Mouse (Mus musculus) embryonic fibroblast, embryonic 13.5 days (primary cell): Measurements from ENCODE around the gene Ddx42. TPM values are rescaled to one million over a fixed set of nuclear protein-coding genes. Genes with fewer than 3 reads are reported as not detected.

Experiments
- H3K27ac ChIP-seq: 2 replicates; pipeline ENCODE4 v1.5.1; 2012; ENCODE audit warnings: low read length, control low read depth, inconsistent platforms; ENCODE audit not compliant: insufficient read depth
- H3K4me1 ChIP-seq: 2 replicates; pipeline ENCODE4 v1.6.1; 2011; ENCODE audit warnings: low read length; ENCODE audit not compliant: control insufficient read depth, insufficient read depth
- H3K4me3 ChIP-seq: 2 replicates; pipeline ENCODE4 v1.5.1; 2011; ENCODE audit warnings: mild to moderate bottlenecking, control low read depth, low read length; ENCODE audit not compliant: insufficient read depth
- CTCF ChIP-seq: IDR thresholded peaks from 2 replicates; pipeline ENCODE4 v1.5.1; 2011; ENCODE audit warnings: mild to moderate bottlenecking, control low read depth, low read length, moderate library complexity, borderline replicate concordance; ENCODE audit not compliant: insufficient read depth
- POLR2A ChIP-seq: IDR thresholded peaks from 2 replicates; pipeline ENCODE4 v1.6.1; 2011; ENCODE audit warnings: low read depth, mild to moderate bottlenecking, control low read depth, low read length, moderate library complexity
- polyA plus RNA-seq: library from polyadenylated mRNA; stranded (reverse); fragments of >200 nt; gene quantifications from 2 replicates; pipeline ENCODE4 v1.2.4, GENCODE M21; 2011; ENCODE audit warnings: low read depth; ENCODE audit not compliant: missing spikeins, insufficient read length

The Ddx42 gene
- polyA plus RNA-seq, 1 experiment: 58.3 TPM

GRCm38 (mm10) chr11:106273811-106274210 is 57.1 kb downstream of the Ddx42 start:
- Histone ChIP-seq H3K27ac (no peak overlapping the region), H3K4me1 (peaks cover 5% of the 10 kb centered on the region; the same call in 1 of the 2 replicates), H3K4me3 (0 out of 2 replicates have a peak overlapping the region, but pooled peaks have one; percentile 27)
- TF ChIP-seq CTCF (no peak), POLR2A (no peak)

- H3K4me1 ChIP-seq: 0 out of 2 replicates have a peak, but pooled peaks cover 3% of the 10 kb centered on the region
These were observed 57.6 kb downstream of the Ddx42 start for GRCm38 (mm10) chr11:106274374-106274773.

GRCm38 (mm10) chr11:106274971-106275411 is 58.3 kb downstream of the Ddx42 start:
- no peak for TF ChIP-seq CTCF
- TF ChIP-seq POLR2A: no peak
- Histone ChIP-seq H3K27ac (no peak overlapping the region), H3K4me3 (no peak overlapping the region), H3K4me1 (0 out of 2 replicates have a peak, but pooled peaks cover 3% of the 10 kb centered on the region)

More at GRCm38 (mm10) chr11:106274374-106274773, 57.6 kb downstream of the Ddx42 start:
- Histone ChIP-seq H3K27ac (no peak overlapping the region), H3K4me3 (no peak overlapping the region)
- TF ChIP-seq CTCF: no peak
- no peak for TF ChIP-seq POLR2A

GRCm38 (mm10) chr11:106276454-106276853 is 59.7 kb downstream of the Ddx42 start, which contains the start of gene Tcam1:
Gene Tcam1 (plus strand): TSS chr11:106276672.
- Histone ChIP-seq H3K27ac (no peak within 1 kb of the TSS), H3K4me1 (no peaks in the 10 kb centered on the region), H3K4me3 (no peak within 1 kb of the TSS)
- TF ChIP-seq POLR2A (0 out of 2 replicates have a peak, but pooled peaks have one; percentile 38), CTCF (peak; percentile 92)

GRCm38 (mm10) chr11:106282452-106282851 is 65.7 kb downstream of the Ddx42 start:
- Histone ChIP-seq H3K4me3 (no peak overlapping the region), H3K27ac (no peak overlapping the region), H3K4me1 (0 out of 2 replicates have a peak, but pooled peaks cover 2% of the 10 kb centered on the region)
- TF ChIP-seq CTCF (no peak), POLR2A (no peak)

GRCm38 (mm10) chr11:106283371-106283770 is 66.6 kb downstream of the Ddx42 start:
- TF ChIP-seq CTCF (no peak), POLR2A (no peak)
- Histone ChIP-seq H3K4me3 (no peak overlapping the region), H3K27ac (no peak overlapping the region), H3K4me1 (0 out of 2 replicates have a peak, but pooled peaks cover 2% of the 10 kb centered on the region)

- no peak overlapping the region for H3K27ac ChIP-seq
- TF ChIP-seq CTCF: no peak
- no peak for TF ChIP-seq POLR2A
These were observed 67.4 kb downstream of the Ddx42 start for GRCm38 (mm10) chr11:106284126-106284525.

GRCm38 (mm10) chr11:106286206-106286605 is 69.5 kb downstream of the Ddx42 start:
- H3K4me3 ChIP-seq: no peak overlapping the region
- no peak overlapping the region for H3K27ac ChIP-seq
- TF ChIP-seq CTCF: no peak
- no peak for TF ChIP-seq POLR2A
- H3K4me1 ChIP-seq: 0 out of 2 replicates have a peak, but pooled peaks cover 2% of the 10 kb centered on the region

More at GRCm38 (mm10) chr11:106284126-106284525, 67.4 kb downstream of the Ddx42 start:
- Histone ChIP-seq H3K4me1 (0 out of 2 replicates have a peak, but pooled peaks cover 2% of the 10 kb centered on the region), H3K4me3 (no peak overlapping the region)

- H3K27ac ChIP-seq: peak overlapping the region; percentile 60
- no peak for TF ChIP-seq CTCF
- no peak overlapping the region for H3K4me3 ChIP-seq
- 0 out of 2 replicates have a peak, but pooled peaks cover 2% of the 10 kb centered on the region for H3K4me1 ChIP-seq
These were observed 70.3 kb downstream of the Ddx42 start for GRCm38 (mm10) chr11:106286987-106287386.

GRCm38 (mm10) chr11:106289369-106289768 is 72.6 kb downstream of the Ddx42 start:
- Histone ChIP-seq H3K27ac (no peak overlapping the region), H3K4me1 (0 out of 2 replicates have a peak, but pooled peaks cover 2% of the 10 kb centered on the region), H3K4me3 (no peak overlapping the region)
- TF ChIP-seq CTCF (no peak), POLR2A (no peak)

- 0 out of 2 replicates have a peak, but pooled peaks cover 2% of the 10 kb centered on the region for H3K4me1 ChIP-seq
These were observed 73.7 kb downstream of the Ddx42 start for GRCm38 (mm10) chr11:106290376-106290775.

More at GRCm38 (mm10) chr11:106290376-106290775, 73.7 kb downstream of the Ddx42 start:
- TF ChIP-seq CTCF: no peak
- TF ChIP-seq POLR2A: no peak
- Histone ChIP-seq H3K4me3 (no peak overlapping the region), H3K27ac (no peak overlapping the region)
